Mouse (Mus musculus) midbrain, embryonic 10.5 days (tissue): Measurements from ENCODE around the gene AC129217.1. TPM values are rescaled to one million over a fixed set of nuclear protein-coding genes. Genes with fewer than 3 reads are reported as not detected.

Experiments
- DNase-seq: peaks from one replicate; pipeline ENCODE4 v3.0.0-alpha.2; 2017; ENCODE audit warnings: low spot score
- H3K27ac ChIP-seq: fragments of 300-500 bp; sonication (generic); replicated peaks from 2 replicates; pipeline ENCODE4 v1.5.1; 2016; ENCODE audit warnings: mild to moderate bottlenecking
- H3K27me3 ChIP-seq: fragments of 300-500 bp; sonication (generic); 2 replicates; pipeline ENCODE4 v1.6.1; 2016; ENCODE audit warnings: low read depth, mild to moderate bottlenecking; ENCODE audit not compliant: poor library complexity, severe bottlenecking
- H3K36me3 ChIP-seq: fragments of 300-500 bp; sonication (generic); 2 replicates; pipeline ENCODE4 v1.6.1; 2016; ENCODE audit warnings: mild to moderate bottlenecking, moderate library complexity
- H3K4me1 ChIP-seq: fragments of 300-500 bp; sonication (generic); 2 replicates; pipeline ENCODE4 v1.6.1; 2016
- H3K4me3 ChIP-seq: fragments of 300-500 bp; sonication (generic); 2 replicates; pipeline ENCODE4 v1.5.1; 2016; ENCODE audit warnings: mild to moderate bottlenecking, moderate library complexity
- H3K9me3 ChIP-seq: fragments of 300-500 bp; sonication (generic); replicated peaks from 2 replicates; pipeline ENCODE4 v1.6.1; 2016; ENCODE audit warnings: mild to moderate bottlenecking
- WGBS: fragments of 180-500 bp; shearing (Covaris S2); methylation state at CpG from one replicate; pipeline ENCODE4 v1.1.7; 2016; 5-methylcytosine and 5-hydroxymethylcytosine counted together
- microRNA-seq: library from miRNA; unstranded; fragments of <30 nt; microRNA quantifications from one replicate; pipeline ENCODE4, GENCODE M21; 2017
- polyA plus RNA-seq: library from polyadenylated mRNA; unstranded; fragments of >200 nt; fragmentation: Nextera tagmentation; extraction: Ambion mirVana; gene quantifications from 2 replicates; pipeline ENCODE4 v1.2.1, GENCODE M21; 2016

Gene AC129217.1
- polyA plus RNA-seq, 1 experiment from 2014 or later = not detected

DNA sequence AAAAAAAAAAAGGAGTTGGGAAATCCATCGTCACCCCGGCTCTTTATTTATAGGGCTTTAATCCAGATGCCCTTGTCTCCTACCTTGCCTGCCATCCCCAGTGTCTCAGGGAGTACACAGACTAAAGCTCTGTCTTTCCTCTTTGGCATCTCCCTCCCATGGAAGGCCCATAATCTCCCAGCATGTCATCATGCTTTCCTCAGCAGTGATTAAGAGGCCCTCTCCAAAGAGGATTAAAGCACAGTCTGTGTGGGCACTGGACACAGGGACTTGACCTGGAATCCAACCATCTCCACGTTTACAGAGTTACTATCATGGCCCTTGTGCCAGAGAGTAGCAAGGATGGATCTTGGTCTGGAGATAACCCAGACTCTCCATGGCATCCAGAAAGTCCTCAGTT, 54.0 kb downstream of the AC129217.1 start, which contains the start of the genes Lbhd1 and Gm49403:
TSS of gene Lbhd1 (plus strand) at position 117 of the 400 bp plus-strand sequence.
TSS of gene Gm49403 (plus strand) at position 315 of the 400 bp plus-strand sequence.
- no peak within 1 kb of the TSS for H3K4me3 ChIP-seq
- H3K9me3 ChIP-seq = no peaks in the 10 kb centered on the region
- 72% methylated on average over 3 of the region's 3 CpGs for WGBS
- H3K4me1 ChIP-seq = peaks cover 30% of the 10 kb centered on the region
- no peak within 1 kb of the TSS for H3K27ac ChIP-seq
- H3K27me3 ChIP-seq = no peaks in the 10 kb centered on the region
- DNase-seq = no peak
- 0 out of 2 replicates have a peak, but pooled peaks cover 8% of the 10 kb centered on the region for H3K36me3 ChIP-seq

GRCm38 (mm10) chr19:8886916-8887584, 57.5 kb downstream of the AC129217.1 start:
- Histone ChIP-seq H3K36me3 (peaks cover 21% of the 10 kb centered on the region), H3K9me3 (no peaks in the 10 kb centered on the region), H3K4me3 (peak overlapping the region; percentile 77), H3K4me1 (peaks cover 24% of the 10 kb centered on the region), H3K27ac (peak overlapping the region; percentile 94), H3K27me3 (no peaks in the 10 kb centered on the region)
- 57% methylated on average over 1 of the region's 1 CpGs for WGBS
- no peak for DNase-seq

DNA sequence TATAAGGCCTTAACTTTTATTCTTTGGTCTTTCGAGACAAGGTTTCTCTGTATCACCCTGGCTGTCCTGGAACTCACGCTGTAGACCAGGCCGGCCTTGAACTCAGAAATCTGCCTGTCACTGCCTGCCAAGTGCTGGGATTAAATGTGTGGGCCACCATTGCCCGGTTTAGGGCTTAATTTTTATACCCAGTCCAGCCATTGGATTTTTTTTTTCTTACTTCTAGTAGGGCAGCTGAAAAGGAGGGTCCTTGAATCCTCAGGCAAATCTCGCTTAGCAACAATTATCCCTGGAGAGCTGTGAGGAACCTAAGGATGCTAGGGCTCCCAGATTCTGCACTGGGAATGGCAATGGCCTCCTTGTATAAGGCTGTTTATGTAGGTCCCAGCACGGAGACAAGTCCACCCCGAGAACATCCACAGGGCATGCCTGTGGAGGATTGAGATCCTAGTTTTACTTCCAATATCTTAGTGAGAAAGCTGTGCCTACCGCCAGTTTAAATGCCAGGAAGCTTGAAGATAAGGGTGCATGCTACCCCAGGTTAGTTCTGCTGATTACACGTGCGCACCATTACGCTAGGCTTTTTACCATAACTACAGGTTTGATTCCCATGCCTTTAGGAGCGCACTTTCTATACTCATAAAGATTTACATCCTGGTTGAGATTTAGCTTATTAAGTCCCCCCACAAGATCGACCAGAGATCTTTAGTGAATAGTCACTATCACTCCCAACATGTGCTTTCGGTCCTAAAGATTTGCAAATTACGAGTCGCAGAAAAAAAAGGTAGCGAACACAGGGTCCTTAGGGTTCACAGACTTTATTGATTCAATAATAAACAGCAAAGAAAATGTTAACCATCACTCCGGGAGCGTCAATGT, 58.3 kb downstream of the AC129217.1 start:
- peaks cover 29% of the 10 kb centered on the region for H3K4me1 ChIP-seq
- WGBS = 18% methylated on average over 19 of the region's 19 CpGs
- peak overlapping the region; percentile 94 for H3K27ac ChIP-seq
- DNase-seq = no peak
- H3K9me3 ChIP-seq = no peaks in the 10 kb centered on the region
- H3K27me3 ChIP-seq = no peaks in the 10 kb centered on the region
- peaks cover 21% of the 10 kb centered on the region for H3K36me3 ChIP-seq
- H3K4me3 ChIP-seq = peak overlapping the region; percentile 77

GRCm38 (mm10) chr19:8888511-8889385, 59.2 kb downstream of the AC129217.1 start, which contains the start of the genes 1810009A15Rik and Gm49416:
TSS of gene 1810009A15Rik (plus strand) at chr19:8888853.
TSS of gene Gm49416 (plus strand) at chr19:8888926.
- DNase-seq = peak; percentile 97
- Histone ChIP-seq H3K27ac (peak within 1 kb of the TSS; percentile 94), H3K36me3 (peaks cover 21% of the 10 kb centered on the region), H3K9me3 (no peaks in the 10 kb centered on the region), H3K27me3 (no peaks in the 10 kb centered on the region), H3K4me3 (peak within 1 kb of the TSS; percentile 77), H3K4me1 (peaks cover 35% of the 10 kb centered on the region)
- under 1% methylated on average over 58 of the region's 58 CpGs for WGBS

Small RNAs within 50 kb of the gene (microRNA-seq; reads per million reads assigned to microRNA genes)
- gene Mir5136 = not detected

Other genes starting within 250 kb of the AC129217.1 start
- gene Slc22a8, start 238.5 kb upstream of the AC129217.1 start, polyA plus RNA-seq = 0.07 and 0.12 TPM in 2 replicates
- 0.06 and 0.47 TPM in 2 replicates for gene Slc22a6, start 211.7 kb upstream of the AC129217.1 start, polyA plus RNA-seq
- not detected in 2 replicates for gene Chrm1, start 166.0 kb upstream of the AC129217.1 start, polyA plus RNA-seq
- 139 and 144 TPM in 2 replicates for gene Slc3a2, start 106.4 kb upstream of the AC129217.1 start, polyA plus RNA-seq
- gene Wdr74, start 93.9 kb upstream of the AC129217.1 start, polyA plus RNA-seq = 105 and 121 TPM in 2 replicates
- 3.2 and 3.3 TPM in 2 replicates for gene 1700092M07Rik, start 89.1 kb upstream of the AC129217.1 start, polyA plus RNA-seq
- gene Stx5a, start 88.4 kb upstream of the AC129217.1 start, polyA plus RNA-seq = 94.9 and 103 TPM in 2 replicates
- gene Nxf1, start 72.7 kb upstream of the AC129217.1 start, polyA plus RNA-seq = 253 and 282 TPM in 2 replicates
- gene Tmem223, start 58.8 kb upstream of the AC129217.1 start, polyA plus RNA-seq = 189 and 205 TPM in 2 replicates
- 50.0 and 55.2 TPM in 2 replicates for gene Tmem179b, start 55.3 kb upstream of the AC129217.1 start, polyA plus RNA-seq
- gene Taf6l, start 43.4 kb upstream of the AC129217.1 start, polyA plus RNA-seq = 47.5 and 47.6 TPM in 2 replicates
- 169 and 176 TPM in 2 replicates for gene Polr2g, start 31.2 kb upstream of the AC129217.1 start, polyA plus RNA-seq
- gene Zbtb3, start 27.2 kb upstream of the AC129217.1 start, polyA plus RNA-seq = 7.5 and 7.8 TPM in 2 replicates
- 69.0 and 74.5 TPM in 2 replicates for gene Ttc9c, start 10.4 kb upstream of the AC129217.1 start, polyA plus RNA-seq
- gene Hnrnpul2, start 9.8 kb upstream of the AC129217.1 start, polyA plus RNA-seq = 4.3 and 4.4 TPM in 2 replicates
- 55.2 and 63.4 TPM in 2 replicates for gene Bscl2, start 7.7 kb downstream of the AC129217.1 start, polyA plus RNA-seq
- gene Gng3, start 9.4 kb downstream of the AC129217.1 start, polyA plus RNA-seq = 60.0 and 104 TPM in 2 replicates
- gene Lrrn4cl, start 21.0 kb downstream of the AC129217.1 start, polyA plus RNA-seq = 0.57 TPM in 2 replicates
- gene Ubxn1, start 41.7 kb downstream of the AC129217.1 start, polyA plus RNA-seq = 203 and 205 TPM in 2 replicates
- 58.2 and 61.1 TPM in 2 replicates for gene Uqcc3, start 51.1 kb downstream of the AC129217.1 start, polyA plus RNA-seq
- 110 and 133 TPM in 2 replicates for gene Lbhd1, start 54.0 kb downstream of the AC129217.1 start, polyA plus RNA-seq
- not detected in 2 replicates for gene Gm49403, start 54.2 kb downstream of the AC129217.1 start, polyA plus RNA-seq
- gene 1810009A15Rik, start 59.1 kb downstream of the AC129217.1 start, polyA plus RNA-seq = 134 and 159 TPM in 2 replicates
- 0.17 TPM in 1 of 2 replicates, not detected in the other for gene Gm49416, start 59.2 kb downstream of the AC129217.1 start, polyA plus RNA-seq
- gene Ints5, start 63.2 kb downstream of the AC129217.1 start, polyA plus RNA-seq = 54.8 and 56.7 TPM in 2 replicates
- gene Ganab, start 68.3 kb downstream of the AC129217.1 start, polyA plus RNA-seq = 118 and 120 TPM in 2 replicates
- 58.7 and 64.0 TPM in 2 replicates for gene B3gat3, start 90.6 kb downstream of the AC129217.1 start, polyA plus RNA-seq
- 3.5 and 4.2 TPM in 2 replicates for gene Rom1, start 99.6 kb downstream of the AC129217.1 start, polyA plus RNA-seq
- 22.9 and 23.5 TPM in 2 replicates for gene Eml3, start 99.8 kb downstream of the AC129217.1 start, polyA plus RNA-seq
- 178 and 191 TPM in 2 replicates for gene Mta2, start 112.1 kb downstream of the AC129217.1 start, polyA plus RNA-seq
- 36.5 and 40.2 TPM in 2 replicates for gene Tut1, start 124.1 kb downstream of the AC129217.1 start, polyA plus RNA-seq
- gene Eef1g, start 137.3 kb downstream of the AC129217.1 start, polyA plus RNA-seq = 438 and 514 TPM in 2 replicates
- gene Ahnak, start 159.5 kb downstream of the AC129217.1 start, polyA plus RNA-seq = 6.6 and 8.8 TPM in 2 replicates